Mouse (Mus musculus) heart, postnatal 0 days (tissue): ENCODE results near the gene Lclat1. TPM values are rescaled to one million over a fixed set of nuclear protein-coding genes. Genes with fewer than 3 reads are reported as not detected.

Source experiments
- ATAC-seq: fragments of 200-750 bp; cut with Nextera tagmentation; 2 replicates; pipeline ENCODE4 v1.8.0; 2017; ENCODE audit warnings: low read depth, moderate number of reproducible peaks, moderate library complexity; ENCODE audit not compliant: insufficient read depth
- DNase-seq: peaks from one replicate; pipeline ENCODE4 v3.0.0-alpha.2; 2016; ENCODE audit warnings: low spot score
- H3K27ac ChIP-seq: fragments of 300-500 bp; sonication (generic); 2 replicates; pipeline ENCODE4 v1.5.1; 2014; ENCODE audit warnings: low read depth, mild to moderate bottlenecking
- H3K27me3 ChIP-seq: fragments of 300-500 bp; sonication (generic); 2 replicates; pipeline ENCODE4 v1.6.1; 2014; ENCODE audit warnings: low read length, mixed read lengths; ENCODE audit not compliant: control insufficient read depth, insufficient read depth
- H3K36me3 ChIP-seq: fragments of 300-500 bp; sonication (generic); replicated peaks from 2 replicates; pipeline ENCODE4 v1.6.1; 2014; ENCODE audit warnings: low read length, mixed read lengths; ENCODE audit not compliant: control insufficient read depth, insufficient read depth
- H3K4me1 ChIP-seq: fragments of 300-500 bp; sonication (generic); 2 replicates; pipeline ENCODE4 v1.6.1; 2014; ENCODE audit warnings: antibody characterized with exemption; ENCODE audit not compliant: control insufficient read depth, insufficient read depth
- H3K4me2 ChIP-seq: fragments of 300-500 bp; sonication (generic); 2 replicates; pipeline ENCODE4 v1.6.1; 2014; ENCODE audit warnings: low read depth, mild to moderate bottlenecking, low read length, moderate library complexity
- H3K4me3 ChIP-seq: fragments of 300-500 bp; sonication (generic); 2 replicates; pipeline ENCODE4 v1.5.1; 2014; ENCODE audit warnings: low read depth, low read length
- H3K9ac ChIP-seq: fragments of 300-500 bp; sonication (generic); replicated peaks from 2 replicates; pipeline ENCODE4 v1.6.1; 2014; ENCODE audit warnings: low read depth, low read length, mixed read lengths
- H3K9me3 ChIP-seq: fragments of 300-500 bp; sonication (generic); replicated peaks from 2 replicates; pipeline ENCODE4 v1.6.1; 2016; ENCODE audit warnings: low read length; ENCODE audit not compliant: control insufficient read depth
- CTCF ChIP-seq: IDR thresholded peaks from 2 replicates; pipeline ENCODE4 v1.5.1; 2016; ENCODE audit warnings: antibody characterized with exemption, control low read depth, low read depth
- EP300 ChIP-seq: IDR thresholded peaks from 2 replicates; pipeline ENCODE4 v1.6.1; 2016; ENCODE audit warnings: antibody characterized with exemption, low read depth
- WGBS: fragments of 180-500 bp; shearing (Covaris S2); extraction: QIAGEN DNeasy Blood & Tissue Kit; methylation state at CpG from one replicate; pipeline ENCODE4 v1.1.7; 2014; 5-methylcytosine and 5-hydroxymethylcytosine counted together
- polyA plus RNA-seq: library from polyadenylated mRNA; unstranded; fragments of >200 nt; fragmentation: Nextera tagmentation; extraction: Ambion mirVana; gene quantifications from 2 replicates; pipeline ENCODE4 v1.2.1, GENCODE M21; 2015
- total RNA-seq: library from RNA; depleted of rRNA; stranded (reverse); fragments of >200 nt; gene quantifications from 2 replicates; pipeline ENCODE4 v1.2.3, GENCODE M21; 2014; ENCODE audit warnings: low replicate concordance

Lclat1 gene
- total and polyA plus RNA-seq, 2 experiments from 2014 or later: 31.5 to 218 TPM

- Histone ChIP-seq H3K27me3 (no peaks in the 10 kb centered on the region), H3K27ac (peak overlapping the region; percentile 47; the same call in 1 of the 2 replicates), H3K4me1 (peaks cover 9% of the 10 kb centered on the region), H3K9ac (no peak overlapping the region), H3K9me3 (no peaks in the 10 kb centered on the region), H3K4me3 (no peak overlapping the region), H3K4me2 (no peak overlapping the region), H3K36me3 (peaks cover 7% of the 10 kb centered on the region; the same call in 1 of the 2 replicates)
- TF ChIP-seq EP300: no peak
- DNase-seq: no peak
- no peak for ATAC-seq
- 76% methylated on average over 15 of the region's 15 CpGs for WGBS
Measured at GRCm38 (mm10) chr17:73162445-73163208, 54.8 kb downstream of the Lclat1 start.

DNA sequence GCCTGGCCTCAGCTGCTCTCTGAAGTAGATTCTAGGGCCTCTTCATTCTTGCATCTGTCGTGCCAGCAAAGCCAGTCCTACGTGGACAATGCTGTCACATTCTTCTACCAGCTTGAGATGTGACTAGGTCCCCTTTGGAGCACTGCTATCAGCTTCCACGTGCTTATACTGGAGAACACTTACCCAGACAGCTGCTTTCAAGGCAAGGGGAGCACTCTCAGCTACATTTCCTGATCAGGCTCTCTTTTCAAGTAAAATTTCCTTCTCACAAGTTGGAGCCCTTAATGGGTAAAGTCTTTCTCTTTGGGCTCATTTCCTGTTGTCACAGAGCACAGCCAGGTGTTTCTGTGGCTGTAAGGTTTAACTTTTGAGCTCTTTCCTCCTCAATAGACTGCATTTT lies 55.8 kb downstream of the Lclat1 start:
- WGBS: 11% methylated on average over 3 of the region's 3 CpGs
- DNase-seq: peak; percentile 27
- 0 out of 2 replicates have a peak overlapping the region, but pooled peaks have one; percentile 7 for H3K9ac ChIP-seq

GRCm38 (mm10) chr17:73164121-73164520 lies 56.3 kb downstream of the Lclat1 start:
- 79% methylated on average over 2 of the region's 2 CpGs for WGBS
- Histone ChIP-seq H3K9ac (no peak overlapping the region), H3K27me3 (no peaks in the 10 kb centered on the region), H3K4me3 (no peak overlapping the region), H3K4me2 (no peak overlapping the region), H3K27ac (peak overlapping the region; percentile 47; the same call in 1 of the 2 replicates), H3K36me3 (peaks cover 7% of the 10 kb centered on the region; the same call in 1 of the 2 replicates), H3K9me3 (no peaks in the 10 kb centered on the region), H3K4me1 (peaks cover 9% of the 10 kb centered on the region)
- TF ChIP-seq CTCF (no peak), EP300 (no peak)
- DNase-seq (no peak), ATAC-seq (no peak)

More for the DNA sequence above, 55.8 kb downstream of the Lclat1 start:
- H3K27ac ChIP-seq: peak overlapping the region; percentile 47; the same call in 1 of the 2 replicates
- no peak overlapping the region for H3K4me3 ChIP-seq
- ATAC-seq: no peak; the same call in 1 of the 2 replicates
- peaks cover 7% of the 10 kb centered on the region; the same call in 1 of the 2 replicates for H3K36me3 ChIP-seq
- H3K27me3 ChIP-seq: no peaks in the 10 kb centered on the region
- H3K4me1 ChIP-seq: peaks cover 9% of the 10 kb centered on the region
- H3K9me3 ChIP-seq: no peaks in the 10 kb centered on the region
- TF ChIP-seq EP300: no peak
- no peak for TF ChIP-seq CTCF
- H3K4me2 ChIP-seq: peak overlapping the region; percentile 10; the same call in 1 of the 2 replicates

DNA sequence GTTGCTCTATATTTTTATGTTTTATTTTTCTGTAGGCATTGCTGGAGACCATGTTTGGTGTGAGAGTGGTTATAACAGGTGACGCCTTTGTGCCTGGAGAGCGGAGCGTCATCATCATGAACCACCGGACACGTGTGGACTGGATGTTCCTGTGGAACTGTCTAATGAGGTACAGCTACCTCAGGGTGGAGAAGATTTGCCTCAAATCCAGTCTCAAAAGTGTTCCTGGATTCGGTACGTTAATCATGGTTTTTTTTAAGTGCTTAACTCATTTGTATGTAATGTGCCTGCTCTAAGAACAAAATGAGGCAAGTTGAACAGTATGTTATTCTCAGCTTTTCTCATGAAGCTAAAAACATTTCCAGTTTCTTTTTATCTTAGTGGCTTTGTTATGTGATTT lies 61.7 kb downstream of the Lclat1 start:
- Histone ChIP-seq H3K4me3 (no peak overlapping the region), H3K9ac (no peak overlapping the region), H3K27ac (no peak overlapping the region), H3K9me3 (no peaks in the 10 kb centered on the region), H3K4me2 (no peak overlapping the region), H3K4me1 (0 out of 2 replicates have a peak, but pooled peaks cover 3% of the 10 kb centered on the region), H3K27me3 (no peaks in the 10 kb centered on the region), H3K36me3 (peaks cover 13% of the 10 kb centered on the region; the same call in 1 of the 2 replicates)
- DNase-seq (no peak), ATAC-seq (no peak)
- TF ChIP-seq EP300: no peak
- TF ChIP-seq CTCF: no peak
- 85% methylated on average over 7 of the region's 7 CpGs for WGBS

DNA sequence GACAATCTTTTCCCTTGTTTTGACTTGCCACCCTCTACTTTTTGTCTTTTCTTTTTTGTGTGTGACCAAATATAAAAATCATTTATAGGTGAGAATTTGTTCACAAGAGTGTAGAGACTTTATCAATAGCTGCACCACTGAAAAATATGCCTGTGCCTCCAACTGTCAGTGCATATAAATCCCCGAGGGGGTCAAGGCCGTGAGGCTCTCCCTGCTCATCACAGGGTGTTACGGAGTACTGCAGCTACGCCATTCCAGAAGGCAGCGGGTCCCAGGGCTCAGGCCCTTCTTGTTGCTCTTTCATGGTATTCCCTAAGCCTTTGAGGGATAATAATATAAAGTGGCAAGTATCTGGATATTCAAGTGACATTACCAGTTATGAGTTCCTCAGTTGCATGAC lies 62.4 kb downstream of the Lclat1 start:
- H3K27ac ChIP-seq: no peak overlapping the region
- H3K36me3 ChIP-seq: peaks cover 9% of the 10 kb centered on the region; the same call in 1 of the 2 replicates
- no peak for DNase-seq
- H3K4me3 ChIP-seq: no peak overlapping the region
- no peak for TF ChIP-seq EP300
- no peak for TF ChIP-seq CTCF
- no peaks in the 10 kb centered on the region for H3K27me3 ChIP-seq
- ATAC-seq: no peak
- H3K4me2 ChIP-seq: no peak overlapping the region
- H3K4me1 ChIP-seq: 0 out of 2 replicates have a peak, but pooled peaks cover 5% of the 10 kb centered on the region
- no peaks in the 10 kb centered on the region for H3K9me3 ChIP-seq
- 82% methylated on average over 5 of the region's 5 CpGs for WGBS
- H3K9ac ChIP-seq: no peak overlapping the region
